Mouse (Mus musculus) lung, postnatal 0 days (tissue): ENCODE results near the gene Dscaml1.

Experiments
- CTCF ChIP-seq: IDR thresholded peaks from 2 replicates; pipeline ENCODE4 v1.5.1; 2016; ENCODE audit warnings: antibody characterized with exemption, mild to moderate bottlenecking
- EP300 ChIP-seq: IDR thresholded peaks from 2 replicates; pipeline ENCODE4 v1.6.1; 2016; ENCODE audit warnings: antibody characterized with exemption, mild to moderate bottlenecking, control low read depth

DNA sequence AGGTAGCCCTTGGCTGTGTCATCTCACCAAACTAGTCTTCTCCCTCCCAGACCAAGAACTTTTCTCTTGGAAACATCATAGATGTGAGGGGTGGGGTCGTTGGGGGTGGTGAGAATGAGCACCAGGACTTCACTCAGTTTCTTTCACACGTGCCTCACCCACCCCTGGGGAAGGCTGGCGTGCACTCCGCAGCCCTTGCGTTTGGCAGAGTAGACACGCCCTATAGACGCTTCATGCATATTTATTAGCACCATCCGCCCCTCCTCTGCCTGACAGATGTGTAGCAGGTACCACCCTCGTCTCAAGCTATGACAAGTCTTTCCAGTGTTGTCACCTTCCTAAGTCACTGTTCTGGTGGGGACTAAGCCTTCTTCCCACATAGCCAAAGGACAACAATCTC is 45.3 kb downstream of the Dscaml1 start:
- no peak for TF ChIP-seq CTCF
- TF ChIP-seq EP300: no peak
